Mouse (Mus musculus) hindbrain, postnatal 0 days (tissue): ENCODE data around the gene Kcnj3. TPM values are rescaled to one million over a fixed set of nuclear protein-coding genes. Genes with fewer than 3 reads are reported as not detected.
A peak's percentile ranks its signal among the peaks of the same experiment; 100 is the strongest.

ENCODE experiments used
- ATAC-seq: fragments of 200-750 bp; cut with Nextera tagmentation; 2 replicates; pipeline ENCODE4 v1.8.0; 2017; ENCODE audit warnings: mild to moderate bottlenecking, moderate TSS enrichment, moderate library complexity
- DNase-seq: peaks from one replicate; pipeline ENCODE4 v3.0.0-alpha.2; 2015; ENCODE audit warnings: low spot score
- H3K27ac ChIP-seq: fragments of 300-500 bp; sonication (generic); 2 replicates; pipeline ENCODE4 v1.5.1; 2014; ENCODE audit warnings: mild to moderate bottlenecking
- H3K27me3 ChIP-seq: fragments of 300-500 bp; sonication (generic); 2 replicates; pipeline ENCODE4 v1.6.1; 2014; ENCODE audit warnings: low read length, mixed read lengths; ENCODE audit not compliant: insufficient read depth
- H3K36me3 ChIP-seq: fragments of 300-500 bp; sonication (generic); 2 replicates; pipeline ENCODE4 v1.6.1; 2014; ENCODE audit warnings: low read length, mixed read lengths; ENCODE audit not compliant: insufficient read depth
- H3K4me1 ChIP-seq: fragments of 300-500 bp; sonication (generic); 2 replicates; pipeline ENCODE4 v1.6.1; 2014; ENCODE audit warnings: antibody characterized with exemption, low read length, mixed read lengths; ENCODE audit not compliant: insufficient read depth
- H3K4me2 ChIP-seq: fragments of 300-500 bp; sonication (generic); 2 replicates; pipeline ENCODE4 v1.6.1; 2014; ENCODE audit warnings: low read depth, mild to moderate bottlenecking, low read length, moderate library complexity, mixed read lengths
- H3K4me3 ChIP-seq: fragments of 300-500 bp; sonication (generic); 2 replicates; pipeline ENCODE4 v1.5.1; 2014; ENCODE audit warnings: low read length
- H3K9ac ChIP-seq: fragments of 300-500 bp; sonication (generic); replicated peaks from 2 replicates; pipeline ENCODE4 v1.6.1; 2014; ENCODE audit warnings: mild to moderate bottlenecking, low read length, moderate library complexity, mixed read lengths
- H3K9me3 ChIP-seq: fragments of 300-500 bp; sonication (generic); 2 replicates; pipeline ENCODE4 v1.6.1; 2016; ENCODE audit warnings: low read length, mixed read lengths
- CTCF ChIP-seq: IDR thresholded peaks from 2 replicates; pipeline ENCODE4 v1.5.1; 2016; ENCODE audit warnings: antibody characterized with exemption, control low read depth, low read depth
- WGBS: fragments of 180-500 bp; shearing (Covaris S2); extraction: QIAGEN DNeasy Blood & Tissue Kit; methylation state at CpG from one replicate; pipeline ENCODE4 v1.1.7; 2014; 5-methylcytosine and 5-hydroxymethylcytosine counted together
- polyA plus RNA-seq: library from polyadenylated mRNA; unstranded; fragments of >200 nt; fragmentation: Nextera tagmentation; extraction: Ambion mirVana; gene quantifications from 2 replicates; pipeline ENCODE4 v1.2.1, GENCODE M21; 2015
- total RNA-seq: library from RNA; depleted of rRNA; stranded (reverse); fragments of >200 nt; gene quantifications from 2 replicates; pipeline ENCODE4 v1.2.3, GENCODE M21; 2014

The Kcnj3 gene
- total and polyA plus RNA-seq, 2 experiments from 2014 or later = 6.4 to 31.5 TPM

GRCm38 (mm10) chr2:55503390-55504176 is 67.8 kb downstream of the Kcnj3 start:
- Histone ChIP-seq H3K4me3 (no peak overlapping the region), H3K9me3 (no peaks in the 10 kb centered on the region), H3K4me2 (no peak overlapping the region), H3K9ac (no peak overlapping the region), H3K4me1 (no peaks in the 10 kb centered on the region), H3K27me3 (no peaks in the 10 kb centered on the region), H3K27ac (no peak overlapping the region), H3K36me3 (no peaks in the 10 kb centered on the region)
- ATAC-seq (no peak), DNase-seq (no peak)
- WGBS = 82% methylated on average over 9 of the region's 9 CpGs
- TF ChIP-seq CTCF = no peak

DNA sequence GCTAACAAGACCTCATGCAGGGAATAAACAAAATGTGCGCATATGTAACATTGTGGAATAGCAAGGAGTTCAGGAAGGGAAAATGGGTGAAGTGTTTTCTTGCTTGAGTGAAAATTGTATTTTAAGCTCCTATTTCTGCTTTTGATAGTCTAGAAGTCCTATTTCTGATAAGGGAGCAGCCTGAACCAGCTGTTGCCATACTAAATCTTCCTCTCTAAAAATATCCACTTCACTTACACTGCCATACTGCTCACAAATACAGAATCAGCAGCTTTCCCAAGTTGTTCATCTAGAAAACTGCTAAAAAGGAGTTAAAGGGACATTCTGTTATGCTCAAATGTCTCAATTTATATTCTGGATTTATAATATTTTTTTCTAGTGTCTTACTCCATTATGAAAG is 69.9 kb downstream of the Kcnj3 start:
- no peaks in the 10 kb centered on the region for H3K36me3 ChIP-seq
- H3K9ac ChIP-seq = no peak overlapping the region
- no peaks in the 10 kb centered on the region for H3K27me3 ChIP-seq
- ATAC-seq (no peak), DNase-seq (no peak)
- H3K9me3 ChIP-seq = no peaks in the 10 kb centered on the region
- WGBS = 93% methylated on average over 1 of the region's 1 CpGs
- no peak for TF ChIP-seq CTCF
- no peak overlapping the region for H3K4me3 ChIP-seq
- no peaks in the 10 kb centered on the region for H3K4me1 ChIP-seq
- no peak overlapping the region for H3K27ac ChIP-seq
- no peak overlapping the region for H3K4me2 ChIP-seq

DNA sequence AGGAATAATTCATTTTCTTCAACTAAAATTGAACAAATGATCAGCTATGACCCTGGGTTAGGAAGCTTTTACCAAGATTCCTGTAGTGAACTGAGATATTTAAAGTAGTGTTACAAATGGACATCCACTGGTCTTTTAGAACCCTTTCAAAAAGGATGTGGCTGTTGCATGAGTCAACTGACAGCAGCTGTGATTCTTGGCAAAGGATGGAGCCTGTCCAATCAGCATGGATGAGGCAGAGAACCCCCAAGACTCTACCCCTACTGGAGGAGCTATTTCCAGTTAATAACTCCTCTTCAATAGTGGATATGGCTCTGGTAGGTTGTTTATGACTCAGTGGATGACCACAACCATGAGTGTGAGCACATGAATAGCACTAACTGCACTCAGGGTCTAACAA is 81.5 kb downstream of the Kcnj3 start:
- ATAC-seq (no peak), DNase-seq (no peak)
- no peak overlapping the region for H3K9ac ChIP-seq
- TF ChIP-seq CTCF = no peak
- H3K4me3 ChIP-seq = no peak overlapping the region
- no peaks in the 10 kb centered on the region for H3K9me3 ChIP-seq
- H3K4me1 ChIP-seq = no peaks in the 10 kb centered on the region
- H3K27ac ChIP-seq = no peak overlapping the region
- no peak overlapping the region for H3K4me2 ChIP-seq
- H3K27me3 ChIP-seq = no peaks in the 10 kb centered on the region
- no peaks in the 10 kb centered on the region for H3K36me3 ChIP-seq

DNA sequence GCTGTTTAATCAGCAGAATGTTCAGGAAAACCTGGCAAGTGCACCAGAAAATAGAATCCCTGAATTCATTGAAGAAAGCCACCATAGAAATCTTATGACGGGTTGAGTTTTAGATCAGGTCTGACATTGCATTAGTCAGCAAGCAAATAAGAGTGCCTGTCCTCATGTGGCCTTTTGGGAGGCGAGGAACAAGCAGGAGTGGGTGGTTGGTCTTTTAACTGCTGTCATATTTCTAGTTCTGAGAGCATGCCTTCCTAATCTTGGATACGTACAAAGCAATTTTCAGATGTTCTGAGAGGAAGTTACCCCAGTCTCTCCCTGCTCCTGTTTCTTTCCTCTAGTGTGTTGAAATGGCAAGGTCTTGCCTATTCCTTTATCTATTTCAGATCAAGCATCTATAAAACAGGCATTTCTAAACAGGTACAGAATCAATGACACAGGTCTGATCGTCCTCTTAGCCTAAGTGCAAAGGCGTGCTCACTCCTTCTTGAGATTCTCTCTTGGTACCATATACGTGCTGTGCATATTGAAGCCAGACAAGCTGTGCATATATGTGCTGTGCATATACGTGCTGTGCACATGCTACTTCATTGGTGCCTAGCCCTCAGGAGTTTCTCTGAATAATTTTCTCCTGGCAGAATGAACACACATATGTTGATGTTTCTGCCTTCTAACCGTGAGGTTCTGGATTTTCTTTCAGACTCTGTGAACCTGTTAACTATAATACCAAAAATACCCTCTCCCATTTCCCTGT is 97.1 kb downstream of the Kcnj3 start:
- DNase-seq (no peak), ATAC-seq (no peak)
- Histone ChIP-seq H3K4me3 (no peak overlapping the region), H3K27me3 (no peaks in the 10 kb centered on the region), H3K36me3 (no peaks in the 10 kb centered on the region), H3K9ac (no peak overlapping the region), H3K4me2 (no peak overlapping the region), H3K9me3 (no peaks in the 10 kb centered on the region), H3K27ac (no peak overlapping the region), H3K4me1 (no peaks in the 10 kb centered on the region)
- TF ChIP-seq CTCF = no peak
- 80% methylated on average over 8 of the region's 8 CpGs for WGBS

DNA sequence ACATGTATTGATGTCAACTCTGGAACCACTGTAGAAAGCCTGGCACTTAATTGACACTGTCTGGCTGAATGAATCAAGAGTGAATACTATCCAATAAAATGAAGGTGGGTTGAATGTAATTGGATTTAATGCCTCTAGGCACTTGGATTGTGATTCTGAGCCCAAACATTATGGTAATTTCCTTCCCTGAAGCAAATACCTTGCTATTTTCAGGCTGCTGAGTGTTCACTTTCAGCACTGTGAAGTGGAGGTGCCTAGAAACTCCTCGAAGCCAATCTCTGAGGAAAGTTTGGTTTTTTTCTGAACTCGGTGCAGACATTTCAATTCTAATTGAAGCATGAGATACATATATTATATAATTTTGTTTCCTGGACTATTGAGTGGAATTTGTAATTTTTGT is 99.2 kb downstream of the Kcnj3 start:
- WGBS = 74% methylated on average over 2 of the region's 2 CpGs
- no peak for TF ChIP-seq CTCF
- no peak for ATAC-seq
- H3K4me1 ChIP-seq = no peaks in the 10 kb centered on the region
- peak; percentile 5 for DNase-seq
- no peaks in the 10 kb centered on the region for H3K9me3 ChIP-seq
- H3K36me3 ChIP-seq = no peaks in the 10 kb centered on the region
- H3K4me3 ChIP-seq = no peak overlapping the region
- H3K4me2 ChIP-seq = no peak overlapping the region
- no peak overlapping the region for H3K9ac ChIP-seq
- no peaks in the 10 kb centered on the region for H3K27me3 ChIP-seq
- H3K27ac ChIP-seq = no peak overlapping the region

GRCm38 (mm10) chr2:55535482-55535881 is 99.7 kb downstream of the Kcnj3 start:
- TF ChIP-seq CTCF = no peak
- Histone ChIP-seq H3K9ac (no peak overlapping the region), H3K4me2 (no peak overlapping the region), H3K4me1 (no peaks in the 10 kb centered on the region), H3K27me3 (no peaks in the 10 kb centered on the region), H3K36me3 (no peaks in the 10 kb centered on the region), H3K27ac (no peak overlapping the region), H3K9me3 (no peaks in the 10 kb centered on the region), H3K4me3 (no peak overlapping the region)
- WGBS = 76% methylated on average over 1 of the region's 1 CpGs
- ATAC-seq = no peak
- DNase-seq = no peak

DNA sequence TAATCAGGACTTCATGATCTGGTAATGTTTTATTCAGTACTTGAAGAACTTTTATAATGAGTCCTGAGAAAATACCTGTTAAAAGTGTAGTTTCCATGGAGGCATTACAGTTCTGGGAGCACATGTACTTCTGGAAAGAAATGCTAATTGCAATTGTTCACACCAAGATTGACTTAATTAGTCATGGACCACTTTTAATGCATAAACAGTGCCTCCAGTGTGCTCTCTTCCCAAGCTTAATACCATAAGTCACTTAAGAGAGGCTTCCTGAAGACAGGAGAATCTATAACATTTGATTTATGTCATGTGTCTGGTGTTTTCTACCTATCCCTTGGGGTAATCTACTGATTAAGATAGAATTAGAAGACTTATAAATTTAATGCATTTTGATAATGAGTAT is 111.8 kb downstream of the Kcnj3 start:
- H3K4me3 ChIP-seq = no peak overlapping the region
- H3K27ac ChIP-seq = no peak overlapping the region
- H3K9me3 ChIP-seq = no peaks in the 10 kb centered on the region
- no peaks in the 10 kb centered on the region for H3K27me3 ChIP-seq
- no peaks in the 10 kb centered on the region for H3K36me3 ChIP-seq
- no peak overlapping the region for H3K9ac ChIP-seq
- ATAC-seq (no peak), DNase-seq (no peak)
- TF ChIP-seq CTCF = no peak
- H3K4me1 ChIP-seq = no peaks in the 10 kb centered on the region
- H3K4me2 ChIP-seq = no peak overlapping the region
